Mouse (Mus musculus) thymus, postnatal 0 days (tissue): ENCODE results near the gene H6pd. TPM values are rescaled to one million over a fixed set of nuclear protein-coding genes. Genes with fewer than 3 reads are reported as not detected.

ENCODE experiments used
- DNase-seq: peaks from one replicate; pipeline ENCODE4 v3.0.0-alpha.2; 2015; ENCODE audit warnings: low spot score
- polyA plus RNA-seq: library from polyadenylated mRNA; unstranded; fragments of >200 nt; fragmentation: Nextera tagmentation; extraction: Ambion mirVana; gene quantifications from 2 replicates; pipeline ENCODE4 v1.2.1, GENCODE M21; 2015

H6pd gene
- polyA plus RNA-seq, 1 experiment from 2014 or later: 13.8 TPM

DNA sequence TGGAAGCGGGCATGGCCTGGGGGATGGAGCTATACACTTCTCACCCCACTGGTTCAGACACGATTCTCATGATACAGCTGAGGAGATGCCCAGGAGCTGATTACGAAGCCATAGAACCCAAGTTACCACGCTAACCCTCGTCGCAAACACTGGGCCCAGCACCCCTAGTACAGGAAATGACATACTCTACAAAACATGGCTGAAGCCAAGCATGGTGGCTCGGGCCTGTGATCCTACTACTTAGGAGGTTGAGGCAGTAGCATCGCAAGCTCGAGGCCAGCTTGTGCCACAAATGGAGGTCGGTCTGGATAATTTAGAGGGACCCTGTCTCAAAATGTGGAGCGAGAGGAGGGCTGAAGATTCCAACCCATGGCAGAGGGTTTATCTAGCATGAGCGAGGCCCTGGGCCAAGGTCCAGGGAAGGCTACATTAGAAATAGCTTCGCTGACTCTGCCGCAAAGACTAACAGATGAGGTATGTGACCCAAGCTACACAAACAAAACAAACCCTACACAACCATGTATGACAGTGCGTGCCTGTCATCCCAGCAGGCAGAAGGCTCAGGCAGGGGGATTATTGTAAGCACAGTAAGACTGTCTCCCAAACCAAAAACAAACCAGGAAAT lies 8.8 kb downstream of the H6pd start:
- DNase-seq: no peak

DNA sequence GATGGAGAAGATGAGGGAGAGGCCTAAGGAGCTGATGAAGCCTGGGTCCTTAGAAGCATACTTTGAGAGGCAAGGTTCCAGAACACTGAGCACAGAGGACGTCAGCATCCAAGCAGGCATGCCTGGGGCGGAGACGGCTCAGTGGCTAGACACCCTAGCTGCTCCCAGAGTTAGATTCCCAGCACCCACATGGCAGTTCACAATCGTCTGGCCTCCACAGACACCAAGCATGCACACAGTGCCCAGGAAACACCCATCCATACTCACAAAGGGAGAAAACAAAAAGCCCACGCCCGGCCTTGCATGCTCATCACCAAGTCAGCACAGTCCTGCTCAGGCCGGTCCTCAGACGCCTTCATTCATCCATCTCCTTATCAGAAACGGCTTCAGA lies 9.3 kb downstream of the H6pd start:
- DNase-seq: no peak

DNA sequence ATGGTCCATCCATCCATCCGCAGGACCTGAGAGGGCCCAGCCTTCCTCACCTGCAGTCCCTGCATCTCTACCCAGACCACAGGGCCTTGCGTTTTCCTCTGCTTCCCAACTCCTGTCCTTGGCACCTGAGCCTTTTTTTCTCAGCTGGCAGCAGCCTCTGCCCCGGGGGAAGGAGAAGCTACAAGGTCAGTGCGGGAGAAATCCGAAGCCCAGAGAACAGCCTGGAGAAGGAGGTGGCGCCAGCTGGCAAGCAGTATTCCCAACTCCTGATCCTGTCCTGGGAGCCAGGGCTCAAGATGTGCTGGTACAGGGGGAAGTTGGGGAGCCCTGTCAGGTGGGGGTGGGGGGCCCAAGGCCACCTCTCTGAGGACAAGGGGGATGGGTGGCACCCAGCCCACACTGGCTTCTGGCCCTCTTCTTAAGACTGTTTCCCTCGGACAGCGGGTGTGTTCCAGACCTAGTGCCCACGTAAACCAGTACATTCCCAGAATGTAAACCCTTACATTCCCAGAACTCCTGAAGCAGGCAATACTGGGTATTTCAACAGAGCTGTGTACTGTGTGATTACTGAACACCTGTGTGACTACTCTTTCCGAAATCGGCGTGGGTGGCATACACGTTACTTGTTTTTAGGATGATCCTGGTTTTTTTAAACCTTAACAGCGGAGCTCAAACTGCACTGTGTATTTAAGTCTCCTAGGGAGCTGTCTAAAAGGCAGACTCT lies 9.9 kb downstream of the H6pd start:
- no peak for DNase-seq

DNA sequence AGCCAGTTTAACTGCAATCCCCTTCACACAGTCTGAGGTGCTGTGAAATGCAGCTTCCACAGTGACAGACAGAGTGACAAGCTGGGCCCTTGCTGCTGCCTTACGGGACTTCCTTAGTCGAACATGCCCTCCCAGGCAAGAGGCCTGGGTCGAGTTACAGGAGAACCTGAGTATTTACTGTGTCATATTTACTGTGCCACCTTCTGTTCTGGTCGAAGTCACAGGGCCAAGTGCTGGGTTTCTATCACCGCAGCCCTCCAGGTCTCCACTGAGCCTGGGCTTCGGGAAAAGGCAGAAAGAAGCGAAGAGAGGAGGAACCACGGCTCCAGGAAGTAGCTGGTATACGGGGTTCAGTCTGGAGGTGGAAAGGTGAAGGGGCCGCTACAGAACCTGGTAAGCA lies 10.8 kb downstream of the H6pd start:
- no peak for DNase-seq

DNA sequence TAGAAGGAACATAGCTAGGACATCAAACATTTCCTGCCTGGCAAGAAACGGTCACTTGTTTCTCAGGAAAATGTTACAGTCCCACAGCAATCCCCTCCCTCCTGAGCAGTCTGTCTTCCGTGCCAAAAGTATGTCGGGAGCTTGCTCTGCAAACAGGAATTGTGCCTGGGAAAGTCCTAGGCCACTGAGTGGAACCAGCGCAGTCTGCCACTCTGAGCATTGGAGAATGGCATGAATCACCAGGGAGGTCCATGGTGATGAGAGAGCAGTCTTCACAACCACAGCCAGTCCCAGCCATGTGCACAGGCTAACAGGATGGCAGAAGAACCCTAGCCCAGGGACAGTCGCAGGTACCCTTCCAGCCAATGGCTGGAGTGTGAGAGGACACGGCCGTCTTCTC lies 12.4 kb downstream of the H6pd start:
- no peak for DNase-seq

DNA sequence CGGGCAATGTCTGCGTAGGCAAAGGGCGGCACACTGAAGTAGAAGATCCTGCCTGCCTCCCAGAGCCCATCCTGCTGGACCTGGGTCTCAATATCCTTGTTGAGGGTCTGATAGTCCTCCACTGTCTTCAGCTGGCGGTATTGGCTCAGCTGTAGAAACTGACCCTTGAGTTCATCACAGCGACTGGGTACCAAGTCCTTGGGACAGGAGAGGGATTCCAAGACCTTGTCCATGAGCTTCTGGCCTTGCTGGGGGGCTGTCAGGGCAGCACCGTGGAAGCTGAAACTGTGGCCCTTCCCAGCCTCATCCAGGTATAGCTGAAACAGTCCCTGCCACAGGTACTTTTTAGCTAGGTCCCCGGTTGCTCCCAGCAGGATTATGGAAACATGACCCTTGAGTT lies 12.9 kb downstream of the H6pd start:
- DNase-seq: no peak

DNA sequence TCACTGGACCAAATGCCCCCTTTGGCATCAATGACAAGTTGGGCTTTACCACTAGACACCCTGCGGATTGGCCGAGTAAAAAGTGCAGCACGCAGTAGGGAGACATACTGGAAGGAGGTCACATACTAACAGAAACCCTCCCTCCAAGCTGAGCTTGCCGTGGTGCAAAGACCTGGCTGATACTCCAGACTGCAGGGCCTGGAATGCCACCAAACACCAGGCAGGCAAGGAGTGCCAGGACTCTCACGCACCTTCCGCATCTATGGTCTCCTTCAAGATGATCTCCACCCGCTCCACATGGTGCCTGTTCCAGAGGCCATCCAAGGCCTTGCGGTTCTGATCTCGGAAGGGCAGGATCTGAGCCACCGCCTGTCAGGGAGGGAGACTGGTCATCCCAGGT lies 14.6 kb downstream of the H6pd start:
- DNase-seq: no peak

DNA sequence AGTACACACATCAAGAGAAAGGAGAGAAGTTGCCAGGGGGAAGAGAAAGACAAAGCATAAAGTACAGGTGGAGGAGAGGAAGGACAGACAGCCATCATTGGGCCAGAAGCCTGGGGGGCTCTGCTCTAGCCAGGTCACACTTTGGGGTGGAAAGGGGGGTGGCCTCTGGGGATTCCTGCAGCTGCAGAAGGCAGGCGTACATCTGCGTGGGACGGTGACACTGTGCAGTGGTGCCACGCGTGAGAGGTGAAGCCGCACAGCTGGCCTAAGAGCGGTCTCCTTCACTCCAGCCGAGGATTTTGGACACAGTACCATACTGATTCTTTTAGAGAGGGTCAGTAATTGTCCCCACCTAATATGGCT lies 16.2 kb downstream of the H6pd start:
- no peak for DNase-seq

DNA sequence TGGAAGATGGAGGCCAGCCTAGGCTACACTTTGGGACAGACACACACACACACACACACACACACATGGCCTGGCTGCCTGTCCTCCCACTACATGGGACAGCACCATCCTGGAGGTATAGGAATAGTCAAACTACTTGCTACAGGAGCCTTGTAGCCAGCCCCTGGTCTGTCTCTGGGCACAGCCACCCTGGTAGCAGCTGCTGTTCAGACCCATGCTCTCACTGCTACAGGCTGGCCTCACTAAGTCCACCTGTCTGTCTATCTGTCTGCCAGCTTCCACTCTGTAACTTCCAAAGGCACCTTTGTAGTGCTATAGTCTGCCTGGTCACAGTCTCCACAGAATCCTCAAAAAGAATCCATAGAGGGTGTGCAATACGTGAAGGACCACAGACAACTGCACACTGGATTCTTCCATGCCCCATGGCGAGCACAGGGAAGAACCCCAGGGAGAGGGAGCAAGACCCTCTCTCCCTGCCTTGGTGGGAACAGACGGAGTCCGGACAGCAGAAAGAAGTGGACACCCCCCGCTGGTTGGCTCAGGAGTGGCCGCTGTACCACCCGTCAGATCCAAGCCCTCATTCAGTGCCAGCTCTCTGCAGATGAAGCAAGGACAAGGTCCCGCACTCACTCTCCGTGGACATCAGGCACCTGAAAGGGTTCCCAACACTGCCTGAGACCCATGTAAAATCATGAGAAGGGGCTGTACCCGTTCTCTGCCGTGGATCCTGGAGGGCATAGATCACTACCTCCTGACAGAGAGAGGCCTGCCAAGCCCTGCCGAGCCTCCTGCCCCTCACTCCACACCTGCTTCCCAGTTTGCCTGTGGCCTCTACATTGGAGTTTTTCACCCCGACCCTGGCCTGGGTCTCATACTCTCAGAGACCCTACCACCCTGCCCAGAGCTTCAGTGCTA lies 16.8 kb downstream of the H6pd start:
- no peak for DNase-seq

DNA sequence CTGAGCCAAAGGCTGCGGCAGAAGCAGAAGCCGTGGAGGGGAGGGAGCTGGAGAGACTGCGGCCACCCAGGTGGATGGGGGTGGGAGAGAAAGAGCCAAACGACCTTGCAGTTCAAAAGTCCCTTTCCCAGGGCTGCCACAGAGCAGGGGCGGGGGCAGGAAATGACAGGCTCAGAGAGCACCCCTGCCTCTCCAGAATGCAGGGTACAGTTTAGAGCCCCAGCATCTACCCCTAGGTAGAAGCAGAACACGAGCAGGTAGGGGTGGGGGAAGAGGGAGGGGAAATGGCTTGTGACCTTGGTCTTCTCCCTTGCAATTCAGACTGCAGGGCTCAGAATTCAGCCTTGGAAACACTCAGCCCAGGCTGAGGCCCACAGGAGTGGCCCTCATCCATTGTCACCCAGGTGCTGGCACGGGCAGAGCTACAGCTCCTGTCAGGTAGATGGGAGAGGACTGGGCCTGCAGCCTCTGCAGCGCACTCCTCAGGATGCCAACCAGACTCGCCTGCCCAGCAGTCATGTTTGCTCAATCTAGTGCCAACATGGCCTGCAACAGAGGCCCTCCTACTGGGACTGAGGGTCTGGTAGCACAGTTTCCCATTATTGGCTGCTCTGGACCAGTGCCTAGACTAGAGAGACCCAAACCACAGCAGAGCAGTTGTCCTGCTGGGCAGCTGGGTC lies 17.7 kb downstream of the H6pd start:
- peak; percentile 86 for DNase-seq

DNA sequence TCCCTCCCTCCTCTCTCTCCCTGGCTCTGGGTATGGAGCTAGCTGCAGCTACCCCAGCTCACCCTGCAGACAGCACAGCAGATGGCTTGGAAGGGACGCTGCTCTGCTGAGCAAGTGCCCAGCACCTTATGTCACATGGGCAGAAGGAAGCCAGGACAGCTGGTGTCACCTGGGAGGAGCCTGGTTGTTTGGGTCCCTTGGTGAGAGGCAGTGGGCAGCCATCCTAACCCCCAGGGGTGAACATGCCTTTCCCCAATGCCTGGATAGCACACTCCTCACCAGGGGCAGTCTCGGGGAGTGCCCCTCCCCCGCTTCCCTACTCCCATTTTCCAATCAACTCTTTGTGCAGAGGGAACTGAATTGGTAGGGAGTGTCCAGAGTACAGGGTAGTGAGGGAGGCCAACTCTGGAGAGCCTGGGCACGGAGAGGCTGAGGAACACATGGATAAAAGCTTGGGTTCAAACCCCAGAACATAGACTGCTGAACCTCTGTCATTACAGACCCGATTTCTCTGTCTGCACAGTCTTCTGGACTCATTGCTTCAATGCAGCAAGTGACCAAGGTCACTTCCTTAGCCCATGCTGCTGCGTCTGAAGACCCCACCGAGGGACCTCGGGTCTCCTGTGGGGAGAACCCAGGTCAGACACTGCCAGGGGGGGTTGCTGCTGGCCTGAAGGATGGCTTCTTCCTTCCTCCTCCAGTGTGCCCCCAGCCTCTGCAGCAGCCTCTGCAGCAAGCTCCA lies 18.4 kb downstream of the H6pd start:
- peak; percentile 31 for DNase-seq

DNA sequence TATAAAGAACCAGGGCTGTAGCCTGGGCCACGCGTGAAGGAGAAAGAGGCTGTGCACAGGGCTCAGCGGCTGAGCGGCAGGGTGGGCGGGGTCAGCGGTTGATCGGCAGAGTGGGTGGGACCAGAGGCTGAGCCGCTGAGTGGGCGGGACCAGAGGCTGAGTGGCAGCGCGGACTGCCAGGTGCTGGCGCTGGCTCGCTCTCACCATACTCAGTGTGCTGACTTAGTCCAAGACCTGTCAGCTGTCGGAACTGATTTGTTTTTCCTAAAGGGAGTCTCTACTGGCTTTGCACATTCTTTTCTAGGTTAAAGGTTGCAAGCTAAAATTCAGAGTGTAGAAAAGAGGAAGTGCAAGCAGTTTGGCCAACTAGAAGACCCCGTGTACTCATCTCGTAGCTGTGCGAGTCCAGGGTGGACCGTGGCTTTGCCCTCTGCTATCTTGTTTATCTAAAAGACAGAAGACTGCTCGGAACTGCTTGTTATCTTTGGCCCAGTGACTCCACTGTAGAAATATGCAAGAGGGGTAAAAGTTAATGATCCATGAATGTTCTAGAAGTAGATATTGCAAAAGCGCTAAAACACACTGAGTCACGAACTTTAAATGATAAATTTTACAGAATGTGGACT lies 19.8 kb downstream of the H6pd start:
- DNase-seq: peak; percentile 89

DNA sequence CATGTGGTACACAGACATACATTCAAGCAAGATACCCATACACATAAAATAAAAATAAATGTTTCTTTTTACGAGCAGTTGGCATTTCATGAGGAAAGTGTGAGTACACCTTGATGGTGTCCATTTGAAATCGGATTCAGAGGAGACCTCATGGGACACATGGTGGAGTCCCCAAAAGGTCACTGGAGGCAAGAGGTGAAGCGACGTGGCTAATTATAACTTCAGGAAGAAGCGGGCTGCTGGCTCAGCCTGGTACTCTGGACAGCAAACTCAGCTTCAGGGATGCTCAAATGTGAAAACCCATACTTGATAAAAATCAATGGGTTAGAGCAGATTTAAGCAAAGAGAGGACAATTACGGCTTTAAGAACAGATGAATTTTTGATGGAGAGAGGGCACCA lies 20.5 kb downstream of the H6pd start:
- DNase-seq: no peak

DNA sequence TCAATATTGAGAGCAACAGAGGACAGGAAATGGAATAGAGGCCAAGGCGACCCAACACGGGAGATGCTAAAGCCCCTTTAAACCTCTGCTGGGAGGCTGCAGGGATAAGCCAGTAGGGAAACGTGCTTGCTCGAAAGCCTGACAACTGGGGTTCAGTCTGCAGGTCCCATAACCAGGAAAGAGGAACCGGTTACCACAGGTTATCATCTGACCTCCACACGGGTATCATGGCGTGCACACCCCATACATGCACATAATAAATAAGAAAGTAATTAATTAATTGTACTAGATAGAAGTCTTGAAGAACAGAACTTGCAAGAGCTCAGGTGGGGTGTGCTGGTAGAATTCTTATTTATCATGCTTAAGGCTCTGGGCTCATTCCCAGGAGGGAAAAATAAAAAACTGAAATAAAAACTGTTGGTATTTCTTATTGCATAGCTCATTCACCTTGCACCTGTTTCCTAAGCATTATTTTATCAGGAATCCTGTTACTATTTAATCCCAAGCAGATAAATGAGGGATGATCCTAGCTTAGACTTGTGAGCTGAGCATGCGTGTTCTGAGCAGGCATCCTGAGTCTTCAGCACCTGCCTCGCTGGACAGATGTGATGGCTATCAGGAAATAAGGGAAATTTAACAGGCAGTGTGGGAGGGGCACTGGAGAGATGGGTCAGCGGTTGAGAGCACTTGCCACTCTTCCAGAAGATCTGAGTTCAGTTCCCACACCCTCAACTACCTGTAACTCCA lies 22.0 kb downstream of the H6pd start:
- no peak for DNase-seq

DNA sequence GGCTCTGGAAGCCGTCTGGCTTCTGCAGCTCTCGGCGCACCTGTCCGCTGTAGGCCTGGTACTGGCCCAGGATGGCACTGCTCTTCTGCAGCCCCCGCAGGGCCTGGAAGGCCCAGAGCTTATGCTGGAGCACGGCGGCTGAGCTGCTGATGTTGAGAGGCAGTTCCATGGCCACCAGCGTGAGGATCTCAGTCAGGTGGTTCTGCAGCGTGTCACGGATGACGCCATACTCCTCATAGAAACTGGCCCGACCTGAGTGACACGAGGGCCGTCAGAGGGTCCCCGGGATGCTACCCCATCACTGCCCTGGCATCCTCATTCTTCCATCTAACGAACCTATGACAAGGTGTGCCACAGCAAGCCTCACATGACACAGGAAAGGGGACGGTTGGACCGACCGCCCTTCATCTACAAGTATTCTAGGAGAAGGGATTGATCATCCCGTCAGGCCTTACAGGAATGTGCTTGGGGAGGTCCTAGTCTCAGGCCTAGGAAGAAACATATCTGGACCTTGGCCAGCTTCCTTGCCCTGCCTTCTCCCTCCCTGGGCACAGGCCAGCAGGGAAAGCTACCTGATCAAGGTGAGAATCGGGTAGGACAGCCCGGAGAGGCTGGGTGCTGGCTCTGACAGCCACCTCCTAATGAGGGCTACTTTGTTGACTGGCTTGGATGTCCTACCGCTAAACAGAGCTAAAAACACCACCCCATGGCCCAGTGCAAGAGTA lies 24.7 kb downstream of the H6pd start:
- DNase-seq: no peak

DNA sequence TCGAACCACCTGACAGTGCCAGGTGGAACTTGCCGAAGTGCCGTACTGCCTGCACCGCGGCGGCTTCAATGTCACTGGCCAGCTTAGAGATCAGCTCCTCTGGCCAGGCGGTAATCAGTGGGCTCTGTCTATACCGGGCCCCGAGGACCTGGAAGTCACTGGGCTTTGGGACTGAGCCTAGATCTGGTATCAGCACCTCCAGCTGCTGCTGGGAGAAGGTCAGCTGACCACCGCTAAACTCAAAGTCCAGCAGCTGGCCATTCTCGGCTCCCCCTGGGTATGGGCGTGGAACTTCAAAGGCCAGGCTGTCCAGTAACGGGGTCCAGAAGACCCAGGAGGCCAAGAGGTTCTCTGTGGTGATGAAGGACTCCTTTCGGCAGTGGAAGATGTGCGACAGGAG lies 26.7 kb downstream of the H6pd start:
- DNase-seq: no peak

DNA sequence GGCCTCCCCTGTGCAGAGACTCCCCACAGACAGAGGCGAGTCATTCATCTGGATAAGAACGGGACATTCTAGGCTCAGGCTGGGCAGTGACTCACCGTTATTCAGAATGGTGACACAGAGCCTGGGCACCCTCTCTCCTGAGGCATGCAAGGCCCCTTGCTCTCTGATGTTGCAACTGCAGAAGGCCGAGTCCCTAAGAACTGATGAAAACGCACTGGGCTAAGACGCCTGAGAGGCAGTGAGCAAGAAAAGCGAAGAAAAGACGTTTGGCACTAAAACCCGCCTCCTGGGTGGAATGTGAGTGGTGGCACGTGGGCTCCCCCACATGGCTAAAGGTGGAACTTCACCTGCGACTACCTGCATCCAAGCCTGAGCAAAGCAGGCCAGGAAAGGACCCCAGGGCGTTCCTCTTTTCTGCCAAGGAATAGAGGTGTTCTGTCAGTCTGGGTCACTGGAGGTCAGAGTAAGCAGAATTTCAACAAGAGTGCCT lies 29.0 kb downstream of the H6pd start:
- peak; percentile 82 for DNase-seq

DNA sequence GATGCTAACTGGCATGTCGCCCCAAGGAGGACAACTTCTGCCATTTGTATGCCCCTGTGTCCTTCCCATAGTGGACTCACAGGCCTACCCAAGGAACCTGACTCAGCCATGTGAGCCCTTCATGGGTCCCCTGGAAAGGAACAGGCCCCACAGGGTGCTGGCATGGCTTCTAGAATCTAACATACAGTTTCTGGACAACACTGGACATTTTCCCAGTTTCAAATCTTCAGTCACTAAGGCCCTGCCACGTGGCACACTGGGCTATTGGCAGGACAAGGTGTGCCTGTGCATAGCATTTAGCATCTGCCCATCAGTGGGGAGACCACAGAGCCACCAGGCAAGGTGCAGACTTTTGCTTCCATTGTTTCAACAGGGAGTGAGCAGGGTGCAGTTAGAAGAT lies 30.0 kb downstream of the H6pd start:
- no peak for DNase-seq
